Mouse (Mus musculus) embryo, embryonic 10.5 days (tissue): ENCODE results near the gene Six5.

Experiments used
- DNase-seq: peaks from one replicate; pipeline ENCODE4 v3.0.0-alpha.2; 2015; ENCODE audit warnings: low spot score

Six5 gene

DNA sequence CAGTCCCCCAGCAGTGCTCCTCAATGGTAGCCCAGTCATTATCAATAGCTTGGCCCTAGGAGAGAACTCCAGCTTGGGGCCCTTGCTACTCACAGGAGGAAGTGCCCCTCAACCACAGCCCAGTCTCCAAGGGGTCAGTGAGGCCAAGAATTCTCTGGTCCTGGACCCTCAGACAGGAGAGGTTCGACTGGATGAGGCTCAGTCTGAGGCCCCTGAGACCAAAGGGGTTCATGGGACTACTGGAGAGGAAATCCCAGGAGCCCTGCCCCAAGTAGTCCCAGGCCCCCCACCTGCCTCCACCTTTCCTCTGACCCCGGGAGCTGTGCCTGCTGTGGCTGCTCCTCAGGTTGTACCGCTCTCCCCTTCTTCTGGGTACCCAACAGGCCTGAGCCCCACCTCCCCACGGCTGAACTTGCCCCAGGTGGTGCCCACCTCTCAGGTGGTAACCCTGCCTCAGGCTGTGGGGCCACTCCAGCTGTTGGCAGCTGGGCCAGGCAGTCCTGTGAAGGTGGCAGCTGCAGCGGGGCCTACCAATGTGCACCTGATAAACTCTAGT, 2.1 kb downstream of the Six5 start:
- no peak for DNase-seq

DNA sequence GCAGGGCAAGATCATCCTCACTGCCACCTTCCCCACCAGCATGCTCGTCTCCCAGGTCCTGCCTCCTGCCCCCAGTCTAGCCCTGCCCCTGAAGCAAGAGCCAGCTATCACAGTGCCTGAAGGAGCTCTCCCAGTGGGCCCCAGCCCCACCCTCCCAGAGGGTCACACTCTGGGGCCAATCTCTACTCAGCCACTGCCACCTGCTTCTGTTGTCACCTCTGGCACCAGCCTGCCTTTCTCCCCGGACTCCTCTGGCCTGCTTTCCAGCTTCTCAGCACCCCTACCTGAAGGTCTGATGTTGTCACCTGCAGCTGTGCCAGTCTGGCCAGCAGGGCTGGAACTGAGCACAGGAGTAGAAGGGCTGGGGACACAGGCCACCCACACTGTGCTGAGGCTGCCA, 2.8 kb downstream of the Six5 start:
- DNase-seq: no peak

DNA sequence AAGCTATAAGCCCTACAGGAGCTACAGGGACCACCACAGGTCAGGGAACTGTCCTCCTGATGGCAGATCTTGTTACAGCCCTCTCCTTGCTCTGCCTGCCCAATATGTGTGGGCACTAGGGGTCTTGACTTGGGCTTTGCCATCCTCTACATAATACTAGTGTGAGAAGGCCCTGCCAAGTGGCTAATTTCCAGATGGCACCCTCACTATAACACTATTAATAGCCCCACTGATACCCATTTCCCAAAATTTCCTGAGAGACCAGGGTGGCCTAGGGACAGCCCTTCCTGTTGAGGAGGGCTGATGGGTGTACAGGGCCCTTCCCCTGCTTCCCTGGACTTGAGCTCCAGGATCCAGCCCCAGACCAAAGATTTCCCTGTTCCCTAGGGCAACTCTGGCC, 3.5 kb downstream of the Six5 start:
- no peak for DNase-seq

DNA sequence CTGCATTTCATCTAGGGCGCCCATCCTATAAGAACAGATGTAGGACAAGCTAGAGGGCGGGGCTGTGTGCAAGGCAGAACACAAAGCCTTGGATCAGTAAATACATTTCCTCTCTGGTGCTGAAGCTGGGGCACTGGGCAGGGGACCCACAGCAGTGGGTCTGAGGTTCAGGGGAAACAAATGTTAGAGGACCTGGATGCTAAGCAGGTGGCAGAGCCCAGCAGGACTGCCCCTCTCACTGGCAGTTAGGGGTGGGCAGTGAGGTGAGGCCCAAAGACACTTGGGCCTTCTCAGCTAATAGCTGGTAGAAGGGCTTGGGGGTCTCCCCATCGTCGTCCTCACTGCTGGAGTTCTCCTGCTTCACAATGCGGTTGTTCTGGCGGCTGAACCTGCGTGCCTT, 4.4 kb downstream of the Six5 start:
- no peak for DNase-seq

DNA sequence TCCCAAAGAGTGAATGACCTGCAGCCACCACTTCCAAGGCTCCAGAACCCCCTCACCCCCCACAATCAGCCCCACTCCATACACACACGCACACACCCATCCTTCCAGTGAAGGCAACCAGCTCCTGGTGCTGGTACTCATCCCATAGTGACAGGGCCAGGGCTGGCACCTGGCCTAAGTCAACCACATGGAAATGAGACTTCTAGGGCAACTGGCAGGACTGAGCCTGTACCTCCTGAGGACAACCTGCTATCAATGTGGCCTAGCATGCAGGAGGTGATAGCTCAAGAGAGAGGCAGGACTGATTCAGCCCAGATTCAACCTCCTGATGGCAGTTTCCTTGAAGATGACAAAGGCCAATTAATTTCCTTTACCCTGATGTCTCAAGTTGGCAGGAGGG, 5.9 kb downstream of the Six5 start:
- no peak for DNase-seq

DNA sequence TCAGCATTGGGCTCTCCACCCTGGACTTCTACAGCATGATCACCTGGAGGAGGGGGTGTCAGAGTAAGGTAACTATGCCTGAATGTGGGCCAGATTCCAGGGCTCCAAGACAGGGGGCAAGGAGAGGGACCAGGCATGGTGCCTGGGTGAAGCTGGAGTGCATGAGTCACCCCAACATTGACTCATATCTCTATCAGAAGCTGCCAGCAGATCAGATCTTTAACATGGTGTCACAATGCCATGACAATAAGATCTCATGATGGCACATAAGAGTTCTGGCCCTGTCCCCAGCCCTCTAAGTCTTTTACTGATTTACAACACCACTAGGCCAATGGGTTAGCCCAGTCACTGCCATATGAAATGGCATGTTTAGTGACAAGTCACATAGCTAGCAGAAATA, 9.3 kb downstream of the Six5 start:
- no peak for DNase-seq

DNA sequence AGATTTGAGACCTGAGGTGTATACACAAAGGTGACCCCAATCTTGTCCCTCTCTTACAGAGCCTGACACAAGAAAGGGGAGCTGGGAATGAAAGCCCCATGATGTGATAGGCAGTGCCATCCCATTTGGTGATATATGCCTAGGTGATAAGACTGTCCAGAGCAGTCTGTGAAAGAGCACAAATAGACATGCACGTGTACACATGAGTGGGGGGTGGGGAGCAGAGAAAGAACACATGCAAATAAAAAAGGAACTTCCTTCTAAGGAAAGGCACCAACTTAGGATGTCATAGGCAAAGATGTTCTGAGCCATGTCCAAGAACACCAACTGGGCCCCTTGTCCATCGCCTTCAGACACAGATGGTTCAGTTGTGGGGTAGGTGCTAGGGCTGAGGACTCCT, 10.1 kb downstream of the Six5 start:
- no peak for DNase-seq

DNA sequence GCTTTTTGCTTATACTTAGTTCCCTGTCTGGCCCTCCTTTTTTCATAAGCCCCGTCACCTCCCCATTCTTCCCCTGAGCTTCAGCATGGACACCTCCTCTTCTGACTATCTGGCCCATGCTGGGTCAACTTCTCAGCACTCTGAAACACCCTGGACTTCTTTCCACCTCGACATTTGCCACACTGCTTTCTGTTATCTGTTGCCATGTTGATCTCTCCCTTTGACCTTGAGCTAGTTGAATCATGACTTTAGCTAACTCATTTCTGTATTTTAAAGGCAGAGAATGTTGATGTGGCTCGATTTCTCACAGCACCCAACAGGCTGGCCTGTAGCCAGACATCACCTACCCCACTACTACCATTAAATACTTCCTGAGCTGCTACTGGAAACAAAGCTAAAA, 13.0 kb downstream of the Six5 start:
- no peak for DNase-seq

DNA sequence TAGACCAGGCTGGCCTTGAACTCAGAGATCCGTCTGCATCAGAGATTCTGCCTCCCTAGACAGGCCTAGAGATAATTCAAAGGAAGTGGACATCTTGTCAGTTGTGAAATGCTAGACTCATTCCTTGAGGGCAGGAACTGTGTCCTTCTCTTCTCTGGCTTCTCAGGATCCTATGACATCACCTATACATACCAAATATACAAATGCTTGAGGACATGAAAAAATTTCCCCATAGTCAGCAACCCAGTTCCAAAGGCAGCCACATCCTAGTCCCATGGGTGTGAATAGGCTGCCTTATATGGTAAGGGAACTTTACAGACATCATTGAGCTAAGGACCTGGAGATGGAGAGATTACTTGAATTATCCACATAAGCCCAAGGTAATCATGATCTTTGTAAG, 15.2 kb downstream of the Six5 start:
- DNase-seq: no peak

DNA sequence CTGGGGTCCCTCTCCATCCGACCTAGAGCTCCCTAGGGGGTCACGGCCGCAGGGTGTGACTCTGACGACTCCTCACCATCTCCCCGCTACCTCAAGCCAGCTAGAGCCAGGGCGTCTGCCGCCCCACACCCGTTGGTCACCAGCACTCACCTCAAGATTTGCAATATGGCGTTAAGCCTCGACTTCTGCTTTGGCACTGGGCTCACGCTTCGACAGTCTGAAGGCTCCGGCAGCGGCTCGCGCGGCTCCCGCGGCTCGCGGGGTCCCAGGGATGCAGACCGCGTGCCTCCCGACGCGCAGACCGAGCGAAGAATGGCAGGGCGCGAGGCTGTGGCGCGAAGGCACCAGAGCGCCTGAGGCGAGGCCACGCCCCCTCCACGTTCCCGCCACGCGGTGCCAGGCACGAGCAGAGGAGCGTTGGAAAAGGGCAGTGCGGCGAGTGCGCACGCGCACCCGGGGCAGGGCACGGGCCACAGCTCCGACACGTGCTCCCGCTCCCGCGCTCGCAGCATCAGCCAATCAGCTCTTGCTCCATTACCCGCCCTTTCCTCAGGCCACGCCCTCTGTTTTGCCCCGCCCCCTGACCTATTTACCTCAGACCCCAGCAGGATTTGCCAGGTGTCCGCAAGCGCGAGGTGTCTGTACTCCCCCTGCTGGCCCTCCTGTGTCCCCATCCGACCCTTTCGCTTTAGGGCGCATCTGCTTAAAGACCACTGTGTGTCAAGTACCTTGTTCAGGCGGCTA, 23.8 kb downstream of the Six5 start, which contains the start of gene Gm4969:
Gm4969 (minus strand) TSS at position 341 of the 744 bp plus-strand sequence.
- DNase-seq: peak; percentile 62

DNA sequence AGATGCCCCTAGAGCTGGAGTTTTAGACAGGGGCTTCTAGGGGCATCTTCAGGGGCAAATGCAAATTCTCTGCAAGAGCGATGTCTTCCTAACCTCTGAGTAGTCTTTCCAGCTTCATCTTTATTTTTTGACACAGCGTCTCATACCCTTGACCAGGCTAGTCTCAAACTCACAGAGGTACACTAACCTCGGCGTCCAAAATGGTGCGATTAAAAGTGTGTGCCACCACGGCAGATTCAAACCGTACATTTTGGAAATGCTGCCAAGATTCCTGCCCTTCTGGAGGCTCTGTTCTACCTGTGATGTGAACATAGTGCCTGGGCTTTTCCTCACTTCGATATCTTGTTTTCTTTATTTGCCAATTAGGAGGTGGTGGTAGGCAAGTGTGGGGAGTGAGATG, 24.7 kb downstream of the Six5 start:
- no peak for DNase-seq

DNA sequence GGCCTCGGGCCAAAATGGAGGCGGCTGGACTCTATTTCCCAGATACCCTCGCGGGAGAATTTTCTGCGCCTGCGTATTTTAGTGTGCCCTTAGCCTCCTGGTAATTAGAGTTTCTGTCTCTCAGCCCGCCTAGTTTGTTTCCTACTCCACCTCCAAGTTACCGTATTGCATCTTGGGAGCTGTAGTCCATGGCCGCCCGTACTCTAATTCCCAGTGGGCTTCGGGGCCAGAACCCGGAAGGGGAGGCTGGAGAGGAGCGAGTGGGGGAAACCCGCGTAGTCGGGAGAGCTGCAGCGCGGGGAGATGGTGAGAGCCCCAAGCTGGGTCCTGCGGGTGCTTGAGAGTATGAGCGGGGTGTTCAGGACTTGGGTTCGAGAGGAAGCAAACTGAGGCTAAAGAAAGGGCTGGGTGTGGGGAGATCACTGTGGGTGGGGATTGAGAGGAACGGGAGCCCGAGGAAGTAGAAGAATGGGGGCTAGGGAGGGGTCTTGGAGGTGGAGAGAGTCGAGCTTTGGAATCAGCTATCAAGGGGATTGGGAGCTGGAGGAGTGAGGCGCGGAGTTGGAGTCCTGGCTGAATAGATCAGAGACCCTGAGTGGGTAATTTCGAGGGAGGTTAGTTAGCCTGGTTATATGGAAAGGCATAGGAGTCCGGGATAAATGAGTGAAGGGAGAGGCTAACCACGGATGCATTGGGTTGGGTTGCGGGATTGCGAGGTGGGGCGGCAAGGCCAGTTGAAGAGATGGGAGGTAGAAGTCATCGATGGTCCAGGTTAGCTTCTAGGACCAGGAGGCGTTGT, 25.4 kb downstream of the Six5 start, which contains the start of gene Fbxo46:
Fbxo46 (plus strand) TSS at position 229 of the 799 bp plus-strand sequence.
- DNase-seq: peak; percentile 99

DNA sequence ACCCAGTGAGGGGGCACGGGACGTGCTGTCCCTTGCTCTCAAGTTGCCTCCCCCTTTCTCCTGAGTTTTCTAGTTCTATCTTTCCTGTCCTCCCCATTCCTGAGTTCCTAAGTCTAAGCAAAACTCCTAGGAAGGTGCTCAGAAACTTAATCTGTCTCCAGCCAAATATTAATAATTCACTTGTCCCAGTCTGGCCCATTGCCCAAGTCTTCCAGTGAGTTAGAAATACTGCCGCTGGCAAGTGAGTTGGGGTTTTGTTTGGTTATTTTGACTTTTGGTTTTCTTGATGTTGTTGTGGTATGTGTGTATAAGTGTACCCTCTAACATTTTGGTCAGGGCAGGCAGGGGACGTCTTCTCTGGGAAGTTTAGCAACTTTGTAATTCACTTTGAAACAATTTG, 27.3 kb downstream of the Six5 start:
- DNase-seq: no peak

DNA sequence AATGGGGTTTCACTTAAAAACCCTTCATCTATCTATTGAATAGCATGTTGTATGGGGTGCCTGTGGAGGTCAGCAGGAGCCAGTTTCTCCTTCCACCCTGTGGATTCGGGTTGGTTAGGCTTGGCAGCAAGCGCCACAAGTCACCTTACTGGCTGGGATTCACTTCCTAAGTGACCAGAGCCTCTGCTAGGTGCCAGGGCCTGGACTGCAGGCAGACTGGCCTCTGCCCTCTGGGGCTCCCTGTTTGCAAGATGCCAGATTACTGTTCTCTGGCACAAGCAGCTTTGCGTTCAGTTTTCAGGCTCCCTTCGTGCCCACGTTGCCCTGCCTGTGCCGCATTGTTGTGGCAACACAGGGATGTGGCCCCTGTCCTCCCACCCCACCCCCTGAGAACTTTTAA, 30.3 kb downstream of the Six5 start:
- no peak for DNase-seq

DNA sequence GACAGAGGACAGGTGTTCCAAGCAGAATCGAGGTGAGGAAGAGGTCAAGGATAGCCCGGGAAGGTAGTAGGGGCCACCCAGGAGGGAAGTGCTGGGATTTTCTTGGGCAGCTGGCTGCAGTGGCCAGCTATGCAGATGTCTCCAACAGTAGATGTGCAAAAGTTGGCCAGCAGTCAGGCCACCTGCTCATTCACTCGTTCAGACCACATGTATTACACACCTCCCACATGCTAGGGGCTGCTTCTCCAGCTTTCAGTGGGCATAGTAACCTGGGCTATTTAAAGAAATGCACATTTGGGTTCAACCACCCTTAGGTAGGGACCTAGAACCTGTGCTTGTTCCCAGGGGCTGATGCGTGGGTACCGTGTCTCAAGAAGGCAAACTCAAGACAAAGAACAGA, 33.4 kb downstream of the Six5 start:
- no peak for DNase-seq

DNA sequence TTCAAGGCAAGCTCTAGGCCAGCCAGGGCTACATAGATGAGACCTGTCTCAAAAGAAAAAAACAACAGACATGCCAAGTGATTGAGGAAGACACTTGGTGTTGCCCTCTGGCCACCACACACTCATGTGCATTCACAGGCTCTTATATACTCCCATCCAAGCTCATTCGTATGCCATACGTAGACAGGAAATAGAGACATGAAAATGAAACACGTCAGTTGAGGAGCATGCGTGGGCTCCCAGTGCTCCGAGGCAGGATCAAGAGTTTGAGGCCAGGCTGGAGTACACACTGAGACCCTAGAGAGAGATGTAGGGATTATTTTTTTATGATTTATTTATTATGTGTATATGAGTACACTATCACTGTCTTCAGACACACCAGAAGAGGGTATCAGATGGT, 35.0 kb downstream of the Six5 start:
- no peak for DNase-seq

DNA sequence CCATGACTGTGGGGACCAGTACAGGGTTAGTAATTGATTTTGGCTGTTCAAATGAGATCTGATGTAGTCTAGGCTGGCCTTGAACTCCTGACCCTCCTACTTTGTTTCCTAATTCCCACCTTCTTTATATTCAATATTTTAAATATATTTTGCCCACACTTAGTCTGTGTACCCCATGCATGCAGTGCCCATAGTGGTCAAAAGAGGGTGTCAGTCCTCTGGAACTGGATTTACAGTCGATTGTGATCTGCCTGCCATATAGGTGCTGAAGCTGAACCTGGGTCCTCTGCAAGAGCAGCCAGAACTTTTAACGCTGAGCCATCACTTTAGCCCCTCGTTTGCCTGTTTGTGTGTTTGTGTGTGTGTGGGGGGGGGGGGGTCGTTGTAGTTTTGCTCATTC, 36.3 kb downstream of the Six5 start:
- DNase-seq: peak; percentile 28

DNA sequence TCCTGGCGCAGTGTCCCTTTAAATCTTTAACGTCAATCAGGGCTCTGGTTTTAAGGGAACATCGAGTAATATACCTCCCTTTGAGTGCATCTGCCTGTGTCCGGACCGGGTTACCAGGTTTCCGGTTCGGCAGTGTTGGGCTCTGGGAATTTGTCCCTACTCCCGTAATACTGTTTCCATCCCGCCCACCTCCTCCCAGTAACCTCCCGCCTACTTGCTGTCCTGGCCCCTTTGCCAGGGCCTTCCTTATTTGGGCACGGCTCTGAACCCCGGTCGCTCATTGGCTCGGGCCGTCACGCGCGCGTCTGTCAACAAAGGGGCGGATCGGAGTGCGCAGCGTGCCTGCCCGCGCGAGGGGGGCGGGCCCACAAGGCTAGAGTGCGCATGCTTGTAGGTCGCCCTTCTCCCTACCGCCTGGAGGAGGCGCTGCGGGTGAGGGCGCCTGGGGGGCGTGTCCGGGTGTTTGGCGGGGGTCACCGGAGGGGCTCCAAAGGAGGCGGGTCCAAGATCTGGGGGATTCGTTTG, 37.0 kb downstream of the Six5 start:
- peak; percentile 98 for DNase-seq

DNA sequence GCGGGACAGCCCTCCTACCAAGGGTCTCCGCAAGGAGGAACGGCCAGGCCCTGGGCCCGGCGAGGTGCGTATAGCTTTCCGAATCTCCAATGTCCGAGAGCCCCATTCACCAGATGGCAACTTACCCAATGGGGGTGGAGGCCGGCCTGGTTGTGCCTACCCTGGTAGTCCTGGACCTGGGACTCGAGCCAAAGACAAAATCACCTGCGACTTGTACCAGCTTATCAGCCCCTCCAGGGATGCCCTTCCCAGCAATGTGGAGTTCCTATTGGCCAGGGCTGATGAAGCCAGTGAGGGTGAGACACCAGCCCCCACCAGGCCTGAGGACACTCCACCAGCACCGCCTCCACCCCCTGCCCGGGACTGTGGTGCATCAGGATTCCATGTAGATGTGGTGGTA, 41.8 kb downstream of the Six5 start:
- DNase-seq: no peak

DNA sequence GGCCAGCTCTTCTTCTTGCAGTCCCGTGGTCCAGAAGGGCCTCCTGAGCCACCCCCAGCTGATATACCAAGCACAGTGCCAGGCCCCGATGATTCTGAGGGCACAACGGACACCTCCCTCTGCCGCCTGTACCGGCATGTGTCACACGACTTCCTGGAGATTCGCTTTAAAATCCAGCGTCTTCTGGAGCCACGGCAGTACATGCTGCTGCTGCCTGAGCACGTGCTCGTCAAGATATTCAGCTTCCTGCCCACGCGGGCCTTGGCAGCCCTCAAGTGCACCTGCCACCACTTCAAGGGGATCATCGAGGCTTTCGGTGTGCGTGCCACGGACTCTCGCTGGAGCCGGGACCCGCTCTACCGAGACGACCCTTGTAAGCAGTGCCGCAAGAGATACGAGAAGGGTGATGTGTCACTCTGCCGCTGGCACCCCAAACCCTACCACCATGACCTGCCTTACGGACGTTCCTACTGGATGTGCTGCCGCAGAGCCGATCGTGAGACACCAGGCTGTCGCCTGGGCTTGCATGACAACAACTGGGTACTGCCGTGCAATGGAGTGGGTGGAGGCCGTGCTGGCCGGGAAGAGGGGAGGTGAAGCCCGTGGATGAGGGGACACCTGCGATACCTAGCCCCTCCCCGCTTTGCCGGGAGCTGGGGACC, 42.4 kb downstream of the Six5 start:
- no peak for DNase-seq

DNA sequence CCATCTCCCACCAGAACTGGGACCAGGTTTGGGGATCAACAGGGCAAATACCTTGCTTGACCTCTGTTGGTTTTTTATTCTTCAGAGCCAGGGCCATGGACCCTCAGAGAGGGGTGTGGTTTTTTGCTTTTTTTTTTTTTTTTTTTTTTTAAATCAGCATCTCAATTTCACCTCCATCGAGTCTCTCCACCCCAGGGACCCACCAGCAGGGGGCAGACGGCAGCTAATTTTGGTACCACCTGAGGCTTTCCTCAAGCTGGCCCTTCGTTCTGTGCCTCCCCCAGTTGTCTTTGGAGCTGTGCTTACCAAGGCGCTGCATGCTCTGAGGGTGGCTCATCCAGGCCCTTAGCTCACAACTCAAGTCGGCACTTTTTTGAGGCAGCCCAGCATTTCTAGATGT, 43.0 kb downstream of the Six5 start:
- DNase-seq: peak; percentile 50

DNA sequence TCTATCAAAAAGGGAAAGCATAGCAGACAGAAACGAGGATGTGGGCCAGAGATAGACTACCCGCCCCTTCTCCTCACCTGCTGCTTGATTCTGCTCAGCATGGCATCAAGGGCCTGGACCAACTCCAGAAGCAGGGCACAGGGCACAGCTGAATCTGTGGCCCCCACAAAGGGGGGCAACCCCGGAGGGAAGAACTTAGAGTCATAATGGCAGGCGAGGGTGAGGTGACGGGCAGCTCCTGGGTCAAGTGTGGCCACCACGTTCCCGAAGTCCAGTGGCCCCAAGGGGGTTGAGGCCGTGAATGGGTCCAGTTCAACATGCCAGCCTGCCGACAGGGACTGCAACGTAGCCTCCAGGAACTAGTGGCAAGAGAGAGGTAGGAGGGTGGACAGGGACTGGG, 52.4 kb downstream of the Six5 start:
- DNase-seq: no peak
